Mouse (Mus musculus) lung, postnatal 4 days (tissue): ENCODE data around the gene D830030K20Rik.
A peak's percentile ranks its signal among the peaks of the same experiment; 100 is the strongest.
"Not testable (repeated sequence)": the region's sequence is repeated elsewhere in the genome, so short reads cannot be mapped to it uniquely, and the experiment has no call there.

Experiments
- DNase-seq, 2 experiments: peaks; one replicate each; pipeline ENCODE4 v3.0.0; 2021

Gene D830030K20Rik

DNA sequence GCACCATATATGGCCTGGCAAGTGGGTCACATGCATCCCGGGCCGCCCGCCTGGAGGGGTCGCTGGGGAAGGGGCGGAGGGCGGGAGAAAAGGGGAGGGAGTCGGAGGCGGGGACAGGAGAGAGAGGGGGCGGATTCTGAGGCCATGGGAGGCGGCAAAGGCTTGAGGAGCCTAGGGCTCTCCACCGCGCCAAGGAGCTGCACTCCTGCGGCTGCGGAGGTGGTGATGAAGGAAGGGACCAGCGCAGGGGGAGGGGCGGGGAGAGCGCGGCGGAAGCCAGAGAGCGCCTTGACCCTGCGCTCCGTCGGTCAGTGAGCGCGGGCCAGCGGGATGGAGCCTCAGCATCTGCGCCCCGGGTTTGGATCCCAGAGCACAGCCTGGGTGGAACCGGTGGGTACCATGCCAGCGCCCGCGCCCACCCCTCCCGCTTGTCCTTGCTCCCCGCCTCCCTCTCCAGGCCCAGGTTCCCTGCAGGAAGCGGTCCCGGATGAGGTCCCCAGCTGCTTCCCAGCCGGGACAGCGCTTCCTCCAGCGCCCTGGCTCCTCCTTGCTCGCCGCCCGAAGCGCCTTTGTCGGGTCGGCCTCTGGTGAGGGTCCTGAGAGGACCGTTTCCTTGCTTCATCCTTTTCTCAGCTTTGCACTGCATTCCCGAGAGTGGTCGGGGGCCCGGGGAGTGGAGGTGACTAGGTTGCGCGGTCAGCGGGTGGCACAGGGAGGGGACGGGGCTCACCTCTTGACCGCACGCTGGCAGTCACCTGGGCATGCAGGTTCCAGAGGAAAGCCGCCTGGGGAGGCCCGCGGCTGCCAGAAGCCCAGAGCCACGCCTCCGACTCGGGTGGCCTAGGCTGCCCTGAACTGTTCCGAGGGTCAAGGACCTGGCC lies at the start of gene D830030K20Rik:
D830030K20Rik (plus strand) TSS at position 217 of the 881 bp plus-strand sequence.
- DNase-seq = peak in 1 of 2 experiments; percentile 3

DNA sequence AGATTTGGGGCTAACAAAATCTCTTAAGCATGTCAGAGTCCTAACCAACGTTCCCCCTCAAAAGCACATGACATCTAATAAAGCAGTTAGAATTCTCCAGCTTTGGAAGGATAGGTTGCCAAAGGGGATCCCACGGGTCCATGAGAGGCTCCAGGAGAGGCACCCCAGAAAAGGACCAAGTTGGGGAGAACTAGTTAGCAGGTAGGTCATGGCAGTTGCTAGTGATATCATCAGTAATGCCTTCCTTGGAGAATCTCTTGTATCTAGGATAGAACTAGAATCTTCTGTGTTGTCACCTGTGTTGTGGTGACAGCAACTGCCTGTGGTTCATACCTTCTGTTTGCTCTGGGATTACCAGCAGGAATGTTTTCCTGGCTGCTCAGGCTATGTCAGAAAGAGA lies 20.3 kb upstream of the D830030K20Rik start, which contains the start of gene Gm5795:
Gm5795 (plus strand) TSS at position 301 of the 400 bp plus-strand sequence.
- not testable (repeated sequence) for DNase-seq

DNA sequence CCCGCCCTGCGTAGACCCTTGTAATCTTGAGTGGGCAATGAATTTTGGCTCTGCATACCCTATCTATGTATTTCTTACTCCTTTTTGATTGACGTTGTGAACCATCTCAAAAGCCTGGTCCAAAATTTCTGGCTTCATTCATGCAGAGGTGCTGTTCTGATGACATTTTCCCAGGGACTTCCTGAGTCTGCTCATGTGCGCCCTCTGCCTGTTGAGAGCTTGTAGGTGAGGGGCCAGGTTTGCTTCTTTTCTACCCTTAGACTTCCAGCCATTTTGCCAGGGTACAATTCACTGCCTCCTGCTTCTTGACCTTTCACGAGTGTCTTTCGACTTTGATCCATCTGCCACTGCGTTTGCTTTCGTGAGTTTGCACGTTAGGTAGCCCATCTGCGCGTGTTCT lies 1.1 kb downstream of the D830030K20Rik start:
- peak in 1 of 2 experiments; percentile 3 for DNase-seq

DNA sequence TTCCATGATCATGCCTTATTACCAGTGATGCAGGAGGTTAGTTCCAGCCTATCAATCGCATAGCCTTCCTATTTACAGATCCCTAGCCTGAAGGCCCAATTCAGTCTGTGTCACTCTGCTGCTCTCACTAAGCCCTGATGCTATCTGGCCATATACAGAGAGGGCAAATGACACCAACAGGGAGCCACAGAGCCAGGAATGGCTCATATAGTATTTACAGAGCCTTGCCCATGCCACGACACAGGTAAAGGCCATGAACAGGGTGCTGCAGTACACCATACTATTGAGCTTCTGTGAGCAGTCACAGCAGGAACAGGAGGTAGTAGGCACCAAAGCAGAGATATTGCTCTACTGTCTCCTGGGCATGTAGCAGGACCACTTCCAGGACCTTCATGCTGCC lies 54.2 kb downstream of the D830030K20Rik start:
- peak; percentile 3 to 11 for DNase-seq
